Mouse (Mus musculus): ENCODE measurements around the gene Nfic. TPM values are rescaled to one million over a fixed set of nuclear protein-coding genes. Genes with fewer than 3 reads are reported as not detected.

The Nfic gene
- total RNA-seq, 2 experiments from 2014 or later: 6.2 to 51.4 TPM

DNA sequence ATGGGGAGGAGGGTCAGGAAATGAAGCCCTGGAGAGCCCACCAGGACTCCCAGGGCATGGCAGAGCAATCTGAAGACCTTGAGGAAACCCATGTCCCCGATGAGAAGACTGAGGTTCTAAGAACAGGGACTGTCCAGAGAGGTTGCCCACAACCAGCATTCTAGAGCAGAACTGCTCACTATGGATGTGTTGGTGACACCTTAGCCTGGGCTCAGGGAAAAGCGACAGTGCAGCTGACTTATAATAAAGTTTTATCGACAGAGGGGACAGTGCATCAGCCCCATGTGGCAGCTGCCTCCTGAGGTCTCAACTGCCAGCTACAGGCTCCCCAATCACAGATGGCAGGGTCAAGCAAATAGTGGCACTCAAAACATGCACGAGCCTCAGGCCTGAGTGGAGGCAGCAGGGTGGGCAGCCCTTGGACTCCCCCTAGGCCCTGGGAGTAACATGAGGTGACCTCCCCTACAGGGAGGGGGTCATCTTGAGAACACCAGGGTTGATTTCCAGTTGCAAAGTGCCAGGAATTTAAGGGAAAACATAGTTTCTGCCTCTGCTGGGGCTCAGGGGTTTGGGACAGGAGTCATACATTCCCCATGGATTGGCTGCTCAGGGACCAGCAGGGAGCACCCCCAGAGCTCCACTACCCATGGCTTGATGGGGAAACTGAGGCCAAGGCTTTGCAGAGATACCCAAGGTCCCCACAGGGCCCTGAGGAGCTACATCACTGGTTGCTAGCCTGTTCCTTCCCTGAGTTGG is 34.2 kb downstream of the Nfic start:
- no peak for ATAC-seq (ENCODE audit: poor library complexity, severe bottlenecking)

DNA sequence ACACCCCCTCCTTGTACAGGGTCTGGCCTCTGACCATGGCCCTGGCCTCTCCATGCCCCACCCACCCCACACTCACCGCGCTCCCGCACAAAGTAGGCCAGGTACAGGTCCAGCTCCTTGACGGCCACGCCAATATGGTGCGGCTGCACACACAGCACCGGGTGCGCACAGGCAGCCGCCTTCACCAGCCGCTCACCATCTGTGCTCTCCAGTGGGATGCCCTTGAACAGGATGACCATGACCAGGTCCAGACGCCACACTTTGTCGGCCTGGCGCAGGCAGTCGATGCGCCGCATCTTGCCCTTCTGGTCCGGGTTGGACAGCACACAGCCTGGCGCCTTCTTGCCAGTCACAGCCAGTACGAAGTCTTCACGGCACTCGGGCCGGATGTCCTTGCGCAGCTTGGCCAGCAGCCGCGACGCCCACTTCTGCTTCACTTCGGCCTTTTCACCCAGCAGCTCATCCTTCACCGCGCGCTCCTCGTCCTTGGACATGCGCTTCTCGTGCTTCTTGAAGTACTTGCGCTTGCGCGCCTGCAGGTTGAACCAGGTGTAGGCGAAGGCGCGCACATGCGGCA is 35.2 kb downstream of the Nfic start:
- no peak for ATAC-seq (ENCODE audit: poor library complexity, severe bottlenecking)

DNA sequence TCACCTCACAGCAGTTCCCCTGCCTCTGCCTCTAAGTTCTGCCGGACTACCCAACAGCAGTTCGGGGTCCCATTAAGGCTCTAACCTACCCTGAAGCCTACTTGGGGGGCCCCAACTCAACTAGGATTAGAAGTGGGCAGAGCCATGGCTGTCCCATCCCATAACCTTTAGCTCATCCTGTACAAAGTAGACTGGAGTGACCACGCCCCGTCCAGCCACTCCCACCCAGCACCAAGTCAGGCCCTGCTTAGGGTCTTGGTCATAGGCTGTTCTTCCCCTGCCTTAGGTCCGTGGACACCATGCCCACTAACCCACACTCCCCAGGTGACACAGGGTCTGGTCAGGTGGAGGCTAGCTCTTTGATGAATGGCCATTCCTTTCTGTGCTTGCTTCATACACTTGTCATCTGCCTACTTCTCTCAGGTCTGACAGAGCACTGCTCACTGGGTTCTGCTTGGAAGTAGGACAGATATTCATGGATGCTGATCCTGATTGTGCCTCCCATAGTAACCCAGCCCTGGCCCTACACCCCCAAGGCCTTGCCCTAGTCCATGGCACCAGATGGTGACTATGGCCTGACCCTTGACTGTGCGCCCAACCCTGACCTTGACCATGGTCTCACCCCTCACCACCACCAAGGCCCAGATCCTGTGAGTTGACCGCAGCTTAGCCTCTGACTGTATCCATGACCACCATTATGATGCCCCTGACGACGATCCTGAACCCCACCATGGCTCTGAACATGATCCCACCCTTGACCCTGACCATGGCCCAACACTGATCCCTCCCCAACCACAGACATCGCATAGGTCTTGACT is 36.1 kb downstream of the Nfic start:
- ATAC-seq (ENCODE audit: poor library complexity, severe bottlenecking): no peak

DNA sequence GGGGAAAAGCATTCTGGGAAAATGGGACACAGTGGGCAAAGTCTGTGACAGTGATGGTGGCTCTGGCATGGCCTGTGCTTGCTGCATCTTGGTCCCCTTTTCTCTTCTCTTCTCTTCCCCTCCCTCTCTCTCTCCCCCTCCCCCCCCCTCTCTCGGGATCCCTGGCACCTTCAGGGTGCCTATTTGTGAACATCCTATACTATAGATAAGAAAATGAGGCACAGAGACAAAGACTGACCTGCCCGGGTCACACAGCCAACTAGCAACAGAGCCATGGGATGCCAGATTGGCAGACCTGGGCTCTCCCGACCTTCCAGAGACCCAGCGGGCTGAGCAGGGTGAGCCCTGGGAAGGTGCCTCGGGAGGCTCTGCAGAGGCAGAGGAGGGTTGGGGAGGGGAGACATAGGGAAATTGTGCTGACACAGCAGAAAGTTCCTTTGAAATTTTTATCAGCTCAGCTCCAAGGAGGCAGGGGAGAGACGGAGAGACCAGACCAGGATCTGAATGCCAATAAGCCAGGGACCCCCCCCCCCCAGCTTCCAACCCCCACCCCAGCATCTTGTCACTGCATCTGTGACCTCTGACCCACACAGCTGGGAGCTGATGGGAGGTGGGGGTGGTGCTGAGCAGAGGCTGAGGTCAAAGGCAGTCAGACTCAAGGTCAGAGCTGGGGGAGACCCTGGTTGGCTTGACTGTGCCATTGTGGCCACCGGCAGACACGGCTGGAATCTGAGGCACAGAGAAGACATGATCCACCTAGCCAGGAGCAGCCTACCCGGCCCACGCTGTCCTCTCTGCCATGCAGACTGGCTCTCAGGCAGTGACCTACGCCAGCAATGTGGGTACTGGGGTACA is 37.0 kb downstream of the Nfic start:
- no peak for ATAC-seq (ENCODE audit: poor library complexity, severe bottlenecking)

DNA sequence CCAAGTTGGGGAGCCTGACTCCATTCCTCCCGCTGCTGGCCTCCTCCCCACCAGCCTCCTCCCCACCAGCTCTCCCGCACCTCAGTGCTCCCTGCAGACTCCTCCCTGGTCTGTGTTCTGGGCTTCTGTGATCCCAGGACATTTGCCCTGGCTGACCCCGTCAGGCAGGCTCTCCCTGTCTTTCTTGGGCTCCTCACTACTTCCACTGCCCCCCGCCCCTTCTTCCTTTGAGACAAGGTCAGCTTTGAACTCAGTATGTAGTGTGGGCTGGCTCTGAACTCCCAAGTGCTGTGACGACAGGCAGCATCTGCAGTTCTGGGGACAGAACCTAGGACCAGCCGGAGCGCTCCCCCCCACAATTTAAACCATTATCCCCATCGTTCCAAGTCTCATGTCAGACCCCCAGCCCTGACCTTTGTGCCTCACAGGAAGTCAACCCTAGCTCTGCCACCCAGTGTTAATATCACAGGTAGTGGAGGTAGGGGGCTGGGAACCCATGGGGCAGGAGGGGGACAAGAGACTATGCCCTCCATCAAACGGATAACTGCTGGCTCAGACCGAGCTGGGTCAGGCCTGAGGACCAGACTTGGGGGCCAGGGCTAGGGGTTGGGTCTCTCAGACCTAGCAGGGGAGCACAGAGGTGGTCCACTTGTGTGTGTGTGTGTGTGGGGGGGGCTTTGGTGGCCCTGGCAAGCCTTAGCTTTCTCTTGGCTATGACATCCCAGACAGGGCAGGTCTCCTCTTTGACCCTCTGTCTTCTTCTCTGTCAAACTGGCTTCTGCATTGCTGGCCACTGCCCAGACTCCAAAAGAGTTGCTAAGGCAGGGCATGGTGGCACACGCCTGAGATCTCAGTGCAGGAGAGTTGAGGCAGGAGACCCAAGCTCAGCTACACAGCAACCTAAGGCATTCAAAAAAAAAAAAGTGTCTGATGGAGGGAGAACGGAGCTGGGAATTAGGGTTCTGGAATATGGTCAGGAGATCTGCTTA is 37.9 kb downstream of the Nfic start:
- ATAC-seq (ENCODE audit: poor library complexity, severe bottlenecking): no peak

DNA sequence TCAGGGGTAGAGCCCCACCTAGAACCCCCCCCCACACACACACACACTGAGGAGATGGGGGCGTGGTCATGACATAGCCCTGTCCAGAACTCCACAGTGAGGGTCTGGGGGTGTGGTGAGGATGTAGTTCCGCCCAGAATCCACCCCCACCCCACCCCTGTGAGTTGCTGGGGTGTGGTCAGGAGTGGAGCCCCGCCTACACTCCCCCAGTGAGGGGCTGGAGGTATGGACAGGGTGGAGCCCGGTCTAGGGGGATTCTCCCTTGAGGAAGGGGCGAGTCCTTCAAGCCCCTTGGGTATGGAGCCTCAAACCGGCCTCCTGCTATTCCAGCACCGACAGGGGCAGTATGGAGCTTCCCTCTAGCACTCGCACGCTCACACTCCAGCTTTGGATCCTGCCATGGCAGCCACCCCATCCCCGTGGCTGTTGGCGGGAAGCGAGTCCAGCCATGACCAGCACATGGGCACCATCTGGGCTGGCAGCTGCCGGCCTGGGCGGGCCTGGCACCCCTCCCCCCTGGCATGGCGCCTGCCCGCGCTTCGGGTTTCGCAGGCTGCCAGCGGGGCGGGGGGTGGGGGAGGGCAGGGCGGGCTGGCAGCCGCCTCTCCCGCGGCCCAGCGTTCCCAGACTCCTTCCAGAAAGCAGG is 38.7 kb downstream of the Nfic start:
- peak; percentile 43 for ATAC-seq (ENCODE audit: poor library complexity, severe bottlenecking)

DNA sequence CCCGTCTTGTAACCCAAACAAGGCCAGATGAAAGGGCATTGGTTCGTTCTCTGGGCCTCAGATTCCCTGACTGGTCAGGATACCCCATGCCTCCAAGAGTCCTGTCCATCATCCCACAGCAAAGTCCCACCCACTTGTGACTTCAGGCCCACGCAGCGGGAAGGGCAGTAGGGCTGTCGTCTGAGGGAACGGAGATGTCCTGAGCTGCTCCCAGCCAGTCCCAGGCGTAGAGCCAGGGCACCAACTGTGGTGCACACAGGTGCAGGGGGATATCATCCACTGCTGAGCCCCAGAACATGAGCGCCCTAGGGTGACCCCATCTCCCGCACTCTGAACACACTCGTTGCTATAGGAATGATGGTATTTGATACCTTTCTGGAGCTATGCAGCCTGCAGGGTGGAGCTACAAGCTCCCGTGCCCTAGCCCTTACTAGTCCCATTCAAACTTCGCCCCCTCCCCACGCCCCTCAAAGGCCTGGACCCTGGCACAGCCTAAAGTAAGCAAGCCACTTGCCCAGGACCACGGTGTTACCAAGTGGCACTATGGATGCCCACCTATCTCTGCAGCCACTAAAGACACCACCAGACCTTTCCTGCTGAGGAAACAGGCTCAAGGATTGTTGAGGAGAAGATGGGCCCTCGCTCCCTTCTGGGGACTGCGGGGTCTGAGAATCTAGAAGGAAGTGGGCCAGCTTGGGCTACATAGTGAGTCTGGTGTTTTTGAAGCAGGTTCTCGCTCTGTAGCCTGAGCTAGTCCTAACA is 39.7 kb downstream of the Nfic start:
- no peak for ATAC-seq (ENCODE audit: poor library complexity, severe bottlenecking)

DNA sequence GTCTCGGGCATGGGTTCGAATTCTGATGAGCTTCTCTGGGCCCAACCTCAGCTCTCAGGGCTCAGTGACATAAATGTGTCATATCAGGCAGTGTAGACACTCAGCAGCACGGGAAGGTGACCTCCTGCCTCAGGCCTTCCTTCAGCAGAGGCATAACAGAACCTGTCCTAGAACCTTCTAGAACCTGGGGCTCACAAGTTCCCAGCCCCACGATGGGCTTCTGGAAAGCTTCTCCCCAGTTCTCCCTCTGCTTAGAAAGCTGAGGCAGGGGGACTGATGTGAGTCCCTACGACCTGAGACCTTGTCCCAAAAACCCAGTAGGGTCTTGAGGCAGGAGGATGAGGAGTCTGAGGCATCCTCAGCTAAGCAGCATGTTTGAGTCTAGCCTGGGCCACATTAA is 40.3 kb downstream of the Nfic start:
- no peak for ATAC-seq (ENCODE audit: poor library complexity, severe bottlenecking)

DNA sequence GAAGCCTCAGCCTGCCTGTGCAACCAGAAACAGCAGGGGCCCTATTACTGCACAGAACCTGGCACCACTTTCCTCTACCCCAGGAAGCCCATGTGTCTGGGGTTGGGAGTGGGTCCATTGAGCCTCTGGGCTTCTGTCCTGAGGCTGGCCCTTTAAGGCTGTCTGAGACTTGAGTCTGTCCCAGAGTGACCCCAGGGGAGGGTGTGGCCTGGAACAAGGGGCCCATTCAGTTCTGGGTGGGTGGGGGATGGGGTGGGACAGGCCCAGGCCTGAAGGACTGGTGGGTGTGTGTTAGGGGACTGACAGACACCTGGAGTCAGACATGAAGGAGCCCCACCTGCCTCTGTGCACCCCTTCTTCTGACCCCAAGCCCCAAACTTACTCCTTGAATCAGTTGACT is 40.8 kb downstream of the Nfic start:
- no peak for ATAC-seq (ENCODE audit: poor library complexity, severe bottlenecking)

DNA sequence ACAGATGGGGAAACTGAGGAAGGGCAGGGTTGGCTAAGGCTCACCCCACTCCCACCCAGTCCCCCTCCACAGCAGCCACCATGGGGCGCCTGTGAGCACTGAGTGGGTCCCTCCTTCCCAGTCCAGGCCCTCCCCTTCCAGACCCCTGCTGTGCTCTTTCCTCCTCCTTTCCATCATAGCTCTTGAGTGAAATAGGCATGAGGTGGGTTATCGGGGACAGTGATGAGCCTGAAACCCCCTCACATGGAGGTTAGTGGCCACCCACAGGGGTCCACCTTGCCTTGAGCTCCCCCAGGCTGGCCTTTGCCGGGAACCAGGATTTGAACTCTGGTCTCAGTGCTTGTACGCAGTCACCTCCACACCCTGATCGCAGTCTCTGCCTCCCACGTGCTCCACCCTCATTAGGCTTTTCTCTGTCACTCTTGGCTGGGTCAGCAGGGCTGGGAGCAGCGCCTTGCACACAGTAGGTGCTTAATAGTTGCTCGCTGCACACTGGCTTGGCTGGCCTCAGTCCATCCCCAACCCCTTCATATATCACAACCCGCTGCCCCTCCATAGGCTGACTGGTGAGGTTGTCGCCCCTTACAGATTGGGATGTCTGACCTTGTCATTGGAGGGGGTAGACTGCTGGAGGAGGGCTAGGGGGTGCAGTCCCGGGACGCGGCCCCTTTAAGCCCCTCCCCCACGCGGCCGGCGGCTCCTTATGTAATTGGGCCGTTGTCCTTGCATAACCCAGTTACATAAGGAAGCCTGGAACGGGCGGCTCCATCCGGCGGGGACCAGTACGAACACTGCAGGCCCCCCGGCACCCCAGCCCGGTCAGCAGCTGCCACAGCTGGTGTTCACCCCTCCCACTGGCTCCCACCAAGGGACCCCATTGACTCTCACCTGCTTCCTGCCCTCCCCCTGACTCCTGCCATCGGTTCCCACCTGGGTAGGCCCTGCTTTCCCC is 41.8 kb downstream of the Nfic start:
- peak; percentile 67 for ATAC-seq (ENCODE audit: poor library complexity, severe bottlenecking)

DNA sequence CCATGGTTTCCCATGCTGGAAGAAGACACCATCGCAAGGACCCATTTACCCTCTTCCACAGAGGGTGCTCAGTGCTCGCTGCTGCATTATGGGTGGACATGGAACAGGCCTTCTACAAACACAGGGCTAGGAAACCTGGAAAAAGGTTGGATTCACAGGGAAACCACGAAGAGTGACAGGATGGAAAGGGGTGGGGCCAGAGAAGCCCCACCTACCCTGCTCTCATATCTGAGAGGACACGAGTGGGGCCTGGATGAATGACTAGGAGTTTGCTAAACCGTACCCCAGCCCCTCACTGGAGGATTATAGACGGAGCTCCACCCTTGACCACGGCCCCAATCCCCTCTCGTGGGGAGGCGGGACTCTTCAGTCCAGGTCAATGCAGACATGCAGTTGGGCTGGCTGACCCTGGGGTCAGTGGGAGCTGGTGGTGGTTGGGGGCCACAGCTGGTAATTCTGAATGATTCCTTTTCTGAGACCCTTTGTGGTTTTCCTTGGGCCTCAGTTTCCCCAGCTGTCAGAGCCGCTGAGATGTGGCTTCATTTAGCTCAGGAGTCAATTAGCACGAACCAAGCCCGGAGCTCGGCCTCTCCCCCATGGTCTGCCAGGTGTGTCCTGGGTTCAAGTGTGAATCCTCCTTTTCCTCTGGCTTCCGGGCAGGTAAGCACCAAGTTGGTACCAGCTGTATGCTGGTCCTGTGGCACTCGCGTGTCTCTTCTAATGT is 42.7 kb downstream of the Nfic start:
- ATAC-seq (ENCODE audit: poor library complexity, severe bottlenecking): no peak

DNA sequence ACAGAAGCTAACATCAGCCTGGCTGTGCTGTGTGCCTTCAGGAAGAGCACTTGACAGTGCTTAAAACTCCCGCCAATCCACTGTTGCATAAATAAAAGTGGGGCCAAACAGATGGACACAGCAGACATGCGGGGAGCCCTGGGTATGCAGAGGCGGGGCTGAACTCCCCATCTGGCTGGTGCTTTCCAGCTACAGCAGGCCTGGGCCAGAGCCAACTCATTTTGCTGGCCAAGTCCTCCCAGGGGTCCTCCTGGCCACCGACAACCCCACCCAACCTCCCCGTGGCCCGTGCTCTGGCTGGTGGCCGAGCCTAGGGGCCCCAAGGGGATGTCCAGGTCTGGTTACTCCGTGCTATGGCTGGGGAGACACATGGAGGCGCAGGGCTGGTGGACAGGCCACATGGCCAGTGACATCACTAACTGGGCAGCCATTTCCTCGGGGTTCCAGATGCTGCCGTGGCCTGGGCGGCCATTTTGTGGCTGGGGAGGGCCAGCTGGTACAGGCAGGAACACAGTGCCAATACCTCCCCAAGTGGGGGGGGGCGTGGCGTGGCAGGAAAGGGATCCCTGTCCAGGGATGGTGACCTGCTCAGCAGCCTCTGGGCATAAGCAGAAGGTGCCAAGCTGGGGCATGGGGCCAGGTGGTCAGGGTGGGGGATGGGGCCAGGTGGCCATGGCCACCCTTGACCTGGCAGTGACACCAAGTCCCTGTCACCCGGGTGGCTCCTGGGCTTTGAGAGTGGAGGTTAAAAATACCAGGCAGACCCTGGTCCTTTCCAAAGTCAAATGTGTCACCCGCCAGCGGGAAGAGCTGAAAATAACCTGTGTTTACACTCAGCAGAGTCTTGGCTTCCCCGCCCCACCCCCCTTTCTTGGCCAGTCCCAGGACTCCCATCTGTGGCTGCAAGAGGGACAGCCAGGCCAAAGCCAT is 43.7 kb downstream of the Nfic start:
- ATAC-seq (ENCODE audit: poor library complexity, severe bottlenecking): no peak

DNA sequence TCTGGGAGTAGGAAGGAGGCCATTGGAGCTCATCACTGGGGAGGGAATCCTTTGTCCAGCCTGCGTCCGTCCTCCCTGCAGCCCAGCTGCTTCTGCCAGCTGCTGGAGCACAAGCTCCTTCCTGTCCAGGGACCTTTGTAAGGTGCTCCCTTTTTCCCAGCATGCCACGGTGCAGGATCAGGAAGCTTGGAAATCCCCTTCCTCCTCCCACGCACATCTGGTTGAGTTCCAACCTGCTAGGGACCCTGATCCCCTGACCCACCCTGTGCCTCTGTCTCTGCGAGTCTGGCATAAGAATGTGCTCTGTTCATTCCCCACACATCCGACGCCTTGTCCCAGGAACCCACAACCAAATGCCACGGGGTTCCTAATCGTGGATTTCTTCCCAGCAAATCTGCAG is 44.5 kb downstream of the Nfic start:
- no peak for ATAC-seq (ENCODE audit: poor library complexity, severe bottlenecking)

DNA sequence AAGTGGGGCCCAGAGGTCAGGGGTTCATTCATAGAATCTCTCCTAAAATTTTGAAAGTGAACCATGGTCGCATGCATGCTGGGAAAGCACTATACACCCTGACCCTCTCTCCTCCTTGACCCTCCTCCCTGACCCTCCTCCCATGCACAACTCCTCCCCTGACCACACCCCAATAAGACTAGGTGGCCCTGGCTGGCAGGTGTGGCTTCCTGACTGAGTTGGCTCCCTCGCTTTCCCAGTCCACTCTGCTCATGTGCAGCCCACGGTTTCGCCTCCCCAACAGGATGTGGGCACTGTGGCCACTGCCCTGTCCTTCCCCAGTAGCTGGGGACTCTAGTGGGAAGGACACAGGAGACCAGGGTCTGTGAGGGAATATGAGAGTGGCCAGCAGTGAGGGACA is 45.1 kb downstream of the Nfic start:
- ATAC-seq (ENCODE audit: poor library complexity, severe bottlenecking): no peak

DNA sequence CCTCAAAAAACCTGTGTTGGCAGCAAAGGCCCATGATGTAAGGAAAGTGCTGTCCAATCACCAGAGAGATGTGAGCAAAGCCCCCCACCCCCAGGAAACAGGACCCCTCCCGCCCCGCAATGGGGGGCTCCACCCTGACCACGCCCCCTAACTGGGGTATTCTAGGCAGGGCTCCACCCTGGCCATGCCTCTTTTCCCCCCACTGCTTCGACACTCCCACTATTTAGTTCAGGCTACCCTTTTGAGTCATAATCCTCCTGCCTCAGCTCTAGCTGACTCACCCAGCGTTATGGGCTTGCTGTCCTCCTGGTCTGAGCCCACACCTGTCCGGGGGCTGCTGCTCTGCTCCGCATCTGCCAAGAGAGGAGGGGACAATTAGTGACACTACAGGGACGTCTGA is 46.1 kb downstream of the Nfic start:
- no peak for ATAC-seq (ENCODE audit: poor library complexity, severe bottlenecking)

DNA sequence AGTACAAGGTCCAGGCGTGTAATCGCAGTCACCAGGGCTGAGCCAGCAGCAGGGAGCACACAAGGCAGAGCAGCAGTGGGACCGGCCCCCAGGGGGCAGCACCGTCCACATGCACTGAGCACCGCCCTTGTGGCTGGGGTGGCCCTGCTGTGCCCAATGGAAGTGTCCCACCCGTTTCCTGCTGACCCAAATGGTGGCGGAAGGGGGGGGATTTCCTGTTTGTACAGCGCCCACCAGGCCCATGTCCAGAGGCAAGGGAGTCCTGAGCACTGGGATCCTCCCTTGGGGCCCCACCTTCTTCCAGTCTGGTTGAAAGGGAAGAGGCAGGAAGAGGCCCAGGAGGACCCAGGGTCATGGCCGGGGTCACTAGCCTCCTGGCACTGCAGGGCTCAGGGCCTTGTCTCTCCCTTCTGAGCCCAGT is 46.6 kb downstream of the Nfic start:
- peak; percentile 60 for ATAC-seq (ENCODE audit: poor library complexity, severe bottlenecking)
